Mouse (Mus musculus): ENCODE results near the gene Gm14124. TPM values are rescaled to one million over a fixed set of nuclear protein-coding genes. Genes with fewer than 3 reads are reported as not detected.
"Not testable (repeated sequence)": the region's sequence is repeated elsewhere in the genome, so short reads cannot be mapped to it uniquely, and the experiment has no call there.

The Gm14124 gene
- 0.05 TPM in 1 of 2 replicates, not detected in the other for polyA plus RNA-seq (2015; fragmentation: Nextera tagmentation; extraction: Ambion mirVana)

- ATAC-seq (replicated peaks; ENCODE audit: low FRiP score, low read depth); H3K9me3 ChIP-seq (replicated peaks; ENCODE audit: low read length); H3K4me2 ChIP-seq (ENCODE audit: low read length); H3K9ac ChIP-seq (ENCODE audit: low read depth, low read length); DNase-seq (ENCODE audit: low spot score); H3K36me3 ChIP-seq (ENCODE audit: insufficient read depth, low read length); H3K4me3 ChIP-seq (replicated peaks; ENCODE audit: low read depth, low read length); H3K27ac ChIP-seq; H3K4me1 ChIP-seq (replicated peaks; ENCODE audit: insufficient read depth, low read length); H3K27me3 ChIP-seq (ENCODE audit: insufficient read depth, low read length): not testable (repeated sequence)
- WGBS = 86% methylated on average over 4 of the region's 4 CpGs
Observed at GRCm38 (mm10) chr2:150257291-150257690, at the start of gene Gm14124. Gene Gm14124, plus strand, starts transcription at chr2:150257517.

DNA sequence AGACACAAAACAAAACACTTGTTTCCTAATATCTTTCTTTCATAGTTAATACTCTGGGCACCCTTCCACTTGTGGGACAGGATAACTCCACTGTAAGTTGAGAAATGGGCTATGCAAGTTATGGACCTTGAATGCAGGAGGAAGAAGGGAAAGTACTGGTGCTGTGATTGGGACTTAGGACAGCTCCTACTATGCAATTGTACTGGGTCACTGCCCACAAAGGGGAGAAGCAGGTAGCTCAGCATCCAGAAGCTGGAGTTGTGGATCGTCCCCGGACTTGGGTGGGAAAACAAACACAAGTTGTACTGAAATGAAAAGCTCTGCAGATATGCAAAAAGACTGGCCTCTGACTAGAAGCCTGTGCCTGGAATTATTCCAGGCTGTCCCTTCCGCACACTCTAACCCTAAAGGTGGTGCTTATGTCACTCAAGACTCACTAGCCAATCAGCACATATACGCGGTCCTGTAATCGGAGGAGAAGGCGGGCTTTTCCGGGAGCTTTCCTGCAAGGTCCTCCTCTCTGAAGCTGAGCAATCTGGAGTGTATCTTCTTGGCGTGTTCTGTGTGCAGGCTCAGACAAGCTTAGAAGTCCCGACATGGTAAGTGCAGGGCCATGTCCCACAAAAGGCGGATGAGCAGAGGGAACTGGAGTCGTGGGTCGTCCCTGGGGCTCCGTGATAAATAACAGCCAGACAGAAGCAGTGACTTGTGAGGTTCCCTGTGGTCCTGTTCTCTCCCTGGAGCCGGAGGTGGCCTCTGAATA lies 39.5 kb upstream of the Gm14124 start, which contains the start of gene Zfp937:
Gene Zfp937 (plus strand): TSS at position 474 of the 763 bp plus-strand sequence.
- peak within 1 kb of the TSS; percentile 45 for H3K4me2 ChIP-seq (ENCODE audit: low read length)
- H3K36me3 ChIP-seq (ENCODE audit: insufficient read depth, low read length); H3K4me1 ChIP-seq (replicated peaks; ENCODE audit: insufficient read depth, low read length); H3K9me3 ChIP-seq (replicated peaks; ENCODE audit: low read length); H3K27me3 ChIP-seq (ENCODE audit: insufficient read depth, low read length): not testable (repeated sequence)
- H3K27ac ChIP-seq = peak within 1 kb of the TSS; percentile 62; the same call in 1 of the 2 replicates
- peak; percentile 67 for DNase-seq (ENCODE audit: low spot score)
- peak; percentile 100 for ATAC-seq (replicated peaks; ENCODE audit: low FRiP score, low read depth)
- H3K4me3 ChIP-seq (replicated peaks; ENCODE audit: low read depth, low read length) = peak within 1 kb of the TSS; percentile 35
- H3K9ac ChIP-seq (ENCODE audit: low read depth, low read length) = peak within 1 kb of the TSS; percentile 46; the same call in 1 of the 2 replicates
- under 1% methylated on average over 15 of the region's 15 CpGs for WGBS

DNA sequence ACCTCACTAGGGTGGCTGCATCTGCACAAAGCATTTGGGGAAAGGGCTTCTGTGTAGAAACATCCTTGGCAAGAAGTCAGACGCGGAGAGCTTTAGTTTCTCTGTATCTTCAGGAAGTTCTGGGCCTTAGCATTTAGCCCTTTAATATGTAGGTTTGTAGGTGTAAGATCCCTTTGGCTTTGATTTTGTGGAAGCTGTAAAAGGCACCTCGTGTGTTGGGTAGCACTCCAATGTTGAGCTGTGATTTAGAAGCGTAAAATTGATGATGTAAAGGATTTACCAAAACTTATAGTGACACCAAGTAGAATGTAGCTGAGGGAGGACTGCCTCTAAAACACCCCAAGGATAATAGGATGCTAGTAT lies 39.0 kb upstream of the Gm14124 start:
- DNase-seq (ENCODE audit: low spot score); H3K4me1 ChIP-seq (replicated peaks; ENCODE audit: insufficient read depth, low read length); ATAC-seq (replicated peaks; ENCODE audit: low FRiP score, low read depth); H3K27me3 ChIP-seq (ENCODE audit: insufficient read depth, low read length); H3K9me3 ChIP-seq (replicated peaks; ENCODE audit: low read length); H3K36me3 ChIP-seq (ENCODE audit: insufficient read depth, low read length): not testable (repeated sequence)
- Histone ChIP-seq H3K4me2 (ENCODE audit: low read length) (peak overlapping the region; percentile 45), H3K4me3 (replicated peaks; ENCODE audit: low read depth, low read length) (peak overlapping the region; percentile 35), H3K9ac (ENCODE audit: low read depth, low read length) (peak overlapping the region; percentile 46; the same call in 1 of the 2 replicates), H3K27ac (peak overlapping the region; percentile 62; the same call in 1 of the 2 replicates)
- WGBS = 2% methylated on average over 2 of the region's 4 CpGs

GRCm38 (mm10) chr2:150223263-150223662 lies 34.1 kb upstream of the Gm14124 start:
- not testable (repeated sequence) for H3K4me3 ChIP-seq (replicated peaks; ENCODE audit: low read depth, low read length); H3K9ac ChIP-seq (ENCODE audit: low read depth, low read length); ATAC-seq (replicated peaks; ENCODE audit: low FRiP score, low read depth); H3K27ac ChIP-seq; H3K4me1 ChIP-seq (replicated peaks; ENCODE audit: insufficient read depth, low read length); DNase-seq (ENCODE audit: low spot score); H3K9me3 ChIP-seq (replicated peaks; ENCODE audit: low read length); H3K4me2 ChIP-seq (ENCODE audit: low read length); H3K36me3 ChIP-seq (ENCODE audit: insufficient read depth, low read length); H3K27me3 ChIP-seq (ENCODE audit: insufficient read depth, low read length)

DNA sequence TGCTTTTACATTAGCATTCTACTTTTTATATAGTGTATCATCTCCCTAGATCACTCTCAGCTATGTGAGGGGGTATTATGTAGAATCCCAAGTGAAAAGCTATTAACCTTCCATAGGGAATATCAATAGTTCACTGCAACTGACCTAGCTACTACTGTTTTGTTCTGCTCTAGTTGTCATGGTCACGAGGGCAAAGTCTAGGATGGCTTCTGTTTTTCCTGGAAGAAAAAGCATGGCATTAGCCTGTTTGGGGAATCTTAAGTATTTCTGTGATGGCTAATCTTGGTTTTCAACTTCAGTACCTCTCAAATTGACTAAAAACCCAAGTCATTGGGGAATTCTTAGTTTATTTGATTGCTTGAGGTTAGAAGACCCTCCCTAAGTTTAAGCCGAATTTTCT lies 14.1 kb upstream of the Gm14124 start:
- H3K27ac ChIP-seq = no peak overlapping the region
- ATAC-seq (replicated peaks; ENCODE audit: low FRiP score, low read depth) = no peak
- H3K9me3 ChIP-seq (replicated peaks; ENCODE audit: low read length) = peaks cover 14% of the 10 kb centered on the region; the same call in 1 of the 2 replicates
- no peaks in the 10 kb centered on the region for H3K36me3 ChIP-seq (ENCODE audit: insufficient read depth, low read length)
- no peak for DNase-seq (ENCODE audit: low spot score)
- H3K4me2 ChIP-seq (ENCODE audit: low read length) = no peak overlapping the region
- no peak overlapping the region for H3K9ac ChIP-seq (ENCODE audit: low read depth, low read length)
- no peak overlapping the region for H3K4me3 ChIP-seq (replicated peaks; ENCODE audit: low read depth, low read length)
- TF ChIP-seq CTCF (IDR thresholded peaks at IDR 0.05; ENCODE audit: low read depth) = no peak
- 89% methylated on average over 2 of the region's 2 CpGs for WGBS
- H3K27me3 ChIP-seq (ENCODE audit: insufficient read depth, low read length) = no peaks in the 10 kb centered on the region
- no peaks in the 10 kb centered on the region for H3K4me1 ChIP-seq (replicated peaks; ENCODE audit: insufficient read depth, low read length)

DNA sequence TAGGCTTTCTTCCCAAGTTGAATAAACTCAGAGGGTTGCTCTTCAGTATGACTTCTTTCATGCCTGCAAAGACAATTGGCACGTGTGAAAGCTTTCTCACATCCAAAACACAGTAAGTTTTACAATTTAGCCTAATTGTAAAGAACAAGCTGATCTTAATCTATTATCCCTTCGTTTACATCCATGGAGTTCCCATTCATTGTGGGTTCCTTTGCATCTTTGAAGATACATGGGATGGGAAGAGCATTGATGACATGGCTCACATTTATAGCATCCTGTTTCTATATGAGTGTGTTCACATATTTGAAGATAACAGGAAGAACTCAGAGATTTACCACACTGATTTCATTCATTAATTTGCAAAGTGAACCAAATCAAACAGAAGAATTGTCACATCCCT lies 1.8 kb upstream of the Gm14124 start, which contains the start of gene Gm21994:
Gene Gm21994 (minus strand): TSS at position 101 of the 400 bp plus-strand sequence.
- H3K9me3 ChIP-seq (replicated peaks; ENCODE audit: low read length); ATAC-seq (replicated peaks; ENCODE audit: low FRiP score, low read depth); H3K36me3 ChIP-seq (ENCODE audit: insufficient read depth, low read length); H3K4me1 ChIP-seq (replicated peaks; ENCODE audit: insufficient read depth, low read length); H3K4me2 ChIP-seq (ENCODE audit: low read length); H3K9ac ChIP-seq (ENCODE audit: low read depth, low read length); DNase-seq (ENCODE audit: low spot score); H3K27me3 ChIP-seq (ENCODE audit: insufficient read depth, low read length); H3K27ac ChIP-seq; H3K4me3 ChIP-seq (replicated peaks; ENCODE audit: low read depth, low read length): not testable (repeated sequence)
- 72% methylated on average over 2 of the region's 2 CpGs for WGBS

DNA sequence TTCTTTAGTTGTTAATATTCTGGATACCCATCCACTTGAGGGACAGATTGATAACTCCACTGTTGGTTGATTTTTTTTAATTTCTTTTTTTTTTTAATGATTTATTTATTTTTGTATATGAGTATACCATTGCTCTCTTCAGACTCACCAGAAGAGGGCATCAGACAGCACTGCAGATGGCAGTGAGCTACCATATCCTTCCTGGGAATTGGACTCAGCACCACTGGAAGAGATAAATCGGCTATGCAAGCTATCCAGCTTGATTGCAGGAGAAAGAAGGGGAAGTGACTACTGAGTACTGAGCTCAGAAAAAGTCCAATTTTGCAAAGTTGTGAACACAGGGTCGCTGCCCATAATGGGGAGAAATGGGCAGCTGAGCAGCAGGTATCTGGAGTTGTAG lies 456 bp upstream of the Gm14124 start:
- H3K4me1 ChIP-seq (replicated peaks; ENCODE audit: insufficient read depth, low read length); H3K36me3 ChIP-seq (ENCODE audit: insufficient read depth, low read length); H3K27ac ChIP-seq; H3K9me3 ChIP-seq (replicated peaks; ENCODE audit: low read length); H3K4me3 ChIP-seq (replicated peaks; ENCODE audit: low read depth, low read length); DNase-seq (ENCODE audit: low spot score); H3K9ac ChIP-seq (ENCODE audit: low read depth, low read length); H3K4me2 ChIP-seq (ENCODE audit: low read length); H3K27me3 ChIP-seq (ENCODE audit: insufficient read depth, low read length); ATAC-seq (replicated peaks; ENCODE audit: low FRiP score, low read depth): not testable (repeated sequence)
- 85% methylated on average over 2 of the region's 2 CpGs for WGBS
